ENCODE assay signal across 23 mouse cellular contexts in the genomic region with DNA sequence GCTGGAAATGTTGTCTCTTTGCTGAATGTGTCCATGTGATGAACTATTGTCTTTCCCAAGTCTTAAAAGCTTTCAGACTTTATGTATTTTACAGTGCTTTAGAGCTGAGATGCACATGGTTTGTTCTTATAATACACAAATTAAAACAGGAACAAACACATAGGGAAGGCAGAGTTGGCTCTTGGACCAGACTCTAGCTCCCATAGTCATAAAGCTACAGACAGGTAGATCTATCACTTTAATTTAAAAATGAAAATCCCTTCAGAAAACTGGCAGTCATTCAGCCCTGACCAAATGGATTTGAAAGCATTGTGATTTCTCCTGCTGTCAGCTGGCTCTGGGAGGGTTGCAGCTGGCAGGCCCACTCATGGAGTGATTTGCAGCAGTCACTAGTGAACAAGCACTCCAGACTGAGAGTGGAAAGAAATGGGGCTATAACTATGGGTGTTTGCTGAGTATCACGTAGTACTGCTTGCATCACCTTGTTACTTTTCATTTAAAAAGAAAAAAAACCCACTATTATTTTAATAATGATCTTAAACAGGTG.
DNase-seq lines count a peak whose midpoint lies in the region; ATAC-seq lines count a peak whose summit lies in the region.
"Had no signal": no experiment of that assay in that cellular context is flagged by ENCODE, and none has a peak within 500 bp of the region (broad histone marks: within the 10 kb centered on the region; RNA-seq: fewer than 3 reads in every experiment).

No protein-coding gene starts in this region.

- H3K4me2 ChIP-seq in neural tube, embryonic 12.5 days (replicated peaks), result no peak overlapping the region
- H3K4me2 ChIP-seq in neural tube, embryonic 15.5 days, result no peak overlapping the region
- H3K4me2 ChIP-seq: forebrain, embryonic 15.5 days; heart, embryonic 11.5 days; limb, embryonic 12.5 days; liver, embryonic 15.5 days had no signal

- H3K36me3 ChIP-seq in neural tube, embryonic 12.5 days, result no peaks in the 10 kb centered on the region
- H3K36me3 ChIP-seq in neural tube, embryonic 15.5 days, result no peaks in the 10 kb centered on the region
- H3K36me3 ChIP-seq: forebrain, embryonic 15.5 days; G1E; limb, embryonic 12.5 days; liver, embryonic 15.5 days; midbrain, embryonic 10.5 days had no signal

- no peaks in the 10 kb centered on the region for H3K9me3 ChIP-seq in neural tube, embryonic 12.5 days
- no peaks in the 10 kb centered on the region for H3K9me3 ChIP-seq in neural tube, embryonic 15.5 days (replicated peaks)
- H3K9me3 ChIP-seq: forebrain, embryonic 15.5 days; G1E; limb, embryonic 12.5 days; liver, embryonic 15.5 days; midbrain, embryonic 10.5 days had no signal

- H3K27ac ChIP-seq in neural tube, embryonic 12.5 days, result no peak overlapping the region
- H3K27ac ChIP-seq in neural tube, embryonic 15.5 days (replicated peaks), result no peak overlapping the region
- H3K27ac ChIP-seq: forebrain, embryonic 15.5 days; kidney, postnatal 0 days; limb, embryonic 12.5 days; liver, embryonic 15.5 days; macrophage; midbrain, embryonic 10.5 days had no signal

- H3K4me1 ChIP-seq in neural tube, embryonic 12.5 days, result 0 out of 2 replicates have a peak, but pooled peaks cover 6% of the 10 kb centered on the region
- peaks cover 16% of the 10 kb centered on the region for H3K4me1 ChIP-seq in neural tube, embryonic 15.5 days
- H3K4me1 ChIP-seq: forebrain, embryonic 15.5 days; limb, embryonic 12.5 days; midbrain, embryonic 10.5 days had no signal

- H3K9ac ChIP-seq in neural tube, embryonic 12.5 days, result no peak overlapping the region
- H3K9ac ChIP-seq in neural tube, embryonic 15.5 days (replicated peaks), result no peak overlapping the region
- H3K9ac ChIP-seq: forebrain, embryonic 15.5 days; limb, embryonic 12.5 days; liver, embryonic 15.5 days had no signal

- H3K27me3 ChIP-seq in neural tube, embryonic 12.5 days (replicated peaks), result no peaks in the 10 kb centered on the region
- H3K27me3 ChIP-seq in neural tube, embryonic 15.5 days (replicated peaks), result no peaks in the 10 kb centered on the region
- H3K27me3 ChIP-seq: forebrain, embryonic 15.5 days; limb, embryonic 12.5 days had no signal

- no peak overlapping the region for H3K4me3 ChIP-seq in neural tube, embryonic 12.5 days
- no peak overlapping the region for H3K4me3 ChIP-seq in neural tube, embryonic 15.5 days (replicated peaks)
- H3K4me3 ChIP-seq: forebrain, embryonic 15.5 days; limb, embryonic 12.5 days; liver, embryonic 15.5 days; midbrain, embryonic 10.5 days had no signal

- peak; percentile 49 to 61 for DNase-seq in cerebellum, postnatal 14 days
- no peak for DNase-seq in cerebellum, adult 9-10 months
- peak; percentile 8 for DNase-seq in layer of hippocampus, adult 11-12 months (ENCODE audit: low spot score)
- DNase-seq in layer of hippocampus, postnatal 25 days (ENCODE audit: extremely low spot score in 1 of 2, low spot score in 1 of 2), result no peak
- DNase-seq in neural tube, embryonic 10.5 days (ENCODE audit: extremely low spot score, low spot score), result no peak
- DNase-seq in left cerebral cortex, postnatal 36 days (ENCODE audit: low spot score in 2 of 2), result no peak
- DNase-seq: adrenal gland, postnatal 10 days; embryo, embryonic 11 days; heart, postnatal 10 days; kidney, adult 18-20 months; right cerebral cortex, adult 18-20 months; thymus, postnatal 14 days had no signal

- 39% methylated on average over 1 of the region's 1 CpGs for WGBS in neural tube, embryonic 12.5 days
- WGBS in neural tube, embryonic 15.5 days, result 34% methylated on average over 1 of the region's 1 CpGs

- intact Hi-C loops in left cerebral cortex, postnatal 36 days (cut with DNase I), result no loop called here

- ATAC-seq in neural tube, embryonic 12.5 days (ENCODE audit: low FRiP score, low read depth), result peak; percentile 66
- ATAC-seq in neural tube, embryonic 15.5 days (ENCODE audit: low FRiP score), result peak; percentile 61; the same call in 1 of the 2 replicates
- ATAC-seq: activated CD4-positive, CD25-positive, alpha-beta regulatory T cell, adult 4 months; forebrain, embryonic 15.5 days had no signal

Comparison
In these comparisons a context has a peak if more than half of its experiments do, and no peak if none do; other contexts are left out.
1. DNase-seq: peak in cerebellum, postnatal 14 days (2 of 2) and layer of hippocampus, adult 11-12 months (single experiment); none in cerebellum, adult 9-10 months (single experiment), layer of hippocampus, postnatal 25 days (0 of 2), neural tube, embryonic 10.5 days (single experiment) and left cerebral cortex, postnatal 36 days (0 of 2).